Mouse (Mus musculus) liver, adult 2 months (tissue): ENCODE measurements at regions not wholly inside any gene's neighbourhood (a gene's known extent, or its start where the extent isn't known, plus 50 kb on each side); places are given as distances from the start of the nearest gene placed in this dataset.

Source experiments
- DNase-seq: peaks from one replicate; pipeline ENCODE4 v3.0.0-alpha.2; 2011; ENCODE audit warnings: low read depth, low spot score; ENCODE audit errors: extremely low read depth
- H3K27ac ChIP-seq: fragments of 200-500 bp; replicated peaks from 2 replicates; pipeline ENCODE4 v1.5.1; 2012; ENCODE audit warnings: low read depth, mild to moderate bottlenecking, control low read depth, inconsistent platforms, low read length; ENCODE audit not compliant: insufficient read depth
- H3K27me3 ChIP-seq: fragments of 200-500 bp; 2 replicates; pipeline ENCODE4 v1.6.1; 2012; ENCODE audit warnings: mild to moderate bottlenecking, moderate library complexity, low read length, inconsistent platforms; ENCODE audit not compliant: control insufficient read depth, insufficient read depth
- H3K36me3 ChIP-seq: fragments of 200-500 bp; 2 replicates; pipeline ENCODE4 v1.6.1; 2012; ENCODE audit warnings: low read length, inconsistent platforms; ENCODE audit not compliant: control insufficient read depth, insufficient read depth
- H3K4me1 ChIP-seq: fragments of 200-500 bp; 2 replicates; pipeline ENCODE4 v1.6.1; 2011; ENCODE audit warnings: low read length; ENCODE audit not compliant: control insufficient read depth, insufficient read depth
- H3K4me3 ChIP-seq: fragments of 200-500 bp; 2 replicates; pipeline ENCODE4 v1.5.1; 2011; ENCODE audit warnings: low read depth, mild to moderate bottlenecking, control low read depth, low read length, moderate library complexity; ENCODE audit not compliant: insufficient read depth
- H3K79me2 ChIP-seq: fragments of 200-500 bp; 2 replicates; pipeline ENCODE4 v1.6.1; 2012; ENCODE audit warnings: inconsistent platforms, mild to moderate bottlenecking, low read length, moderate library complexity; ENCODE audit not compliant: control insufficient read depth, insufficient read depth
- H3K9ac ChIP-seq: fragments of 200-500 bp; 2 replicates; pipeline ENCODE4 v1.6.1; 2012; ENCODE audit warnings: low read depth, mild to moderate bottlenecking, control low read depth, inconsistent platforms, low read length
- CTCF ChIP-seq: fragments of 200-500 bp; IDR thresholded peaks from 2 replicates; pipeline ENCODE4 v1.5.1; 2011; ENCODE audit warnings: low read depth, low read length, control low read depth
- POLR2A ChIP-seq: fragments of 200-500 bp; IDR thresholded peaks from 2 replicates; pipeline ENCODE4 v1.6.1; 2011; ENCODE audit warnings: low read length, control low read depth; ENCODE audit not compliant: insufficient read depth; ENCODE audit errors: extremely low read depth
- WGBS: fragments of 180-500 bp; shearing (Covaris S2); methylation state at CpG from one replicate; pipeline ENCODE4 v1.1.7; 2018; 5-methylcytosine and 5-hydroxymethylcytosine counted together

GRCm38 (mm10) chr14:52547933-52548332, 52.4 kb upstream of the Olfr1507 start:
- no peak overlapping the region for H3K4me3 ChIP-seq
- no peaks in the 10 kb centered on the region for H3K79me2 ChIP-seq
- H3K36me3 ChIP-seq = no peaks in the 10 kb centered on the region
- no peak for TF ChIP-seq POLR2A
- no peak for TF ChIP-seq CTCF
- H3K27ac ChIP-seq = no peak overlapping the region
- 52% methylated on average over 1 of the region's 1 CpGs for WGBS
- H3K27me3 ChIP-seq = no peaks in the 10 kb centered on the region
- no peaks in the 10 kb centered on the region for H3K4me1 ChIP-seq
- DNase-seq = no peak
- H3K9ac ChIP-seq = no peak overlapping the region
